Mouse (Mus musculus): ENCODE results near the gene Rapgef4. TPM values are rescaled to one million over a fixed set of nuclear protein-coding genes. Genes with fewer than 3 reads are reported as not detected.

Rapgef4 gene
- total and polyA plus RNA-seq, 2 experiments from 2014 or later = 5.3 to 5.5 TPM

DNA sequence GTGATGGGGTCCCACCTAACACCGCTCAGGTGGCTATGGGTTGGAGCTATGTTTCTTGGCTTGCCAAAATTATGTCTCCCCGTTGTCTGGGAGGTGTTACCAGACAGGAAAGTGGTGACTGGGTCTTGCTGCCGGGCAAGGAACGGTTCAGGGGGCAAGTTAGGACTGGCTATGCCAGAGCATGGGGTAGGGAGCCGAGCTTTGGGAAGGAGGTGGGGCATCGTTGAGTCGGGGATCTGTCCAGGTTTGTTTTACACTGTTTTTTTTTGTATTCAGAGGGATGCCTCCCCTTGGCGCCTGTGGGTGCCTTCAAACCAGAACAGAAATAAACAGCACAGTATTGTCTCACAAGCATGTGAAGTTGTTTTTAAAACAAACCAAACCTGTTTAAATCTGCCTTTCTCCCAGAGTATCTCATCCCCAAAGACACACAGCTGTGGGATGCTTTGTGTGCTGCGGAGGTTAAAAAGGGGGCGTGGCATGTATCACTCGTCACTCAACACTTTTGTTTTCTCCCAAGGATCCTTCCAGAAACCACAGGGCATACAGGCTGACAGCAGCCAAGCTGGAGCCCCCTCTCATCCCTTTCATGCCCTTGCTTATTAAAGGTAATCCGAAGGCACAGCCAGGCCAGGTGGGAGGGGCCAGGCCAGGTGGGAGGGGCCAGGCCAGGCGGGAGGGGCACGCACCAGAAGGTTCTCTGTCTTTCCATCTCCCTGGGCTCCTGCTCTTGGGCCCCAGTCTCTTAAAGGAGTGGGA is 260.9 kb downstream of the Rapgef4 start:
- Histone ChIP-seq H3K4me1 (ENCODE audit: control insufficient read depth, insufficient read depth) (peaks cover 31% of the 10 kb centered on the region), H3K4me3 (ENCODE audit: low read depth, low read length) (no peak overlapping the region), H3K27me3 (ENCODE audit: control insufficient read depth, insufficient read depth, low read length) (no peaks in the 10 kb centered on the region), H3K27ac (ENCODE audit: low read depth) (peak overlapping the region; percentile 89), H3K36me3 (replicated peaks; ENCODE audit: control insufficient read depth, insufficient read depth, low read length) (no peaks in the 10 kb centered on the region), H3K9me3 (replicated peaks; ENCODE audit: control insufficient read depth, low read length) (no peaks in the 10 kb centered on the region), H3K4me2 (ENCODE audit: low read depth, low read length) (no peak overlapping the region), H3K9ac (replicated peaks; ENCODE audit: low read depth, low read length) (no peak overlapping the region; the same call in 1 of the 2 replicates)
- WGBS = 43% methylated on average over 14 of the region's 14 CpGs
- DNase-seq (ENCODE audit: low spot score) = no peak
- 0 out of 2 replicates have a peak, but pooled peaks have one; percentile 12 for ATAC-seq (ENCODE audit: insufficient read depth, low read depth)
- TF ChIP-seq CTCF (IDR thresholded peaks at IDR 0.05; ENCODE audit: low read depth) = no peak
- no peak for TF ChIP-seq EP300 (IDR thresholded peaks at IDR 0.05; ENCODE audit: low read depth)

GRCm38 (mm10) chr2:72242910-72243675 is 262.1 kb downstream of the Rapgef4 start:
- ATAC-seq (ENCODE audit: insufficient read depth, low read depth) (peak; percentile 78), DNase-seq (ENCODE audit: low spot score) (peak; percentile 76)
- H3K36me3 ChIP-seq (replicated peaks; ENCODE audit: control insufficient read depth, insufficient read depth, low read length) = no peaks in the 10 kb centered on the region
- H3K27me3 ChIP-seq (ENCODE audit: control insufficient read depth, insufficient read depth, low read length) = no peaks in the 10 kb centered on the region
- no peak overlapping the region for H3K9ac ChIP-seq (replicated peaks; ENCODE audit: low read depth, low read length)
- H3K4me3 ChIP-seq (ENCODE audit: low read depth, low read length) = no peak overlapping the region
- WGBS = 34% methylated on average over 12 of the region's 12 CpGs
- peaks cover 31% of the 10 kb centered on the region for H3K4me1 ChIP-seq (ENCODE audit: control insufficient read depth, insufficient read depth)
- TF ChIP-seq CTCF (IDR thresholded peaks at IDR 0.05; ENCODE audit: low read depth) = no peak
- no peak for TF ChIP-seq EP300 (IDR thresholded peaks at IDR 0.05; ENCODE audit: low read depth)
- H3K4me2 ChIP-seq (ENCODE audit: low read depth, low read length) = peak overlapping the region; percentile 28
- H3K9me3 ChIP-seq (replicated peaks; ENCODE audit: control insufficient read depth, low read length) = no peaks in the 10 kb centered on the region
- peak overlapping the region; percentile 89 for H3K27ac ChIP-seq (ENCODE audit: low read depth)

DNA sequence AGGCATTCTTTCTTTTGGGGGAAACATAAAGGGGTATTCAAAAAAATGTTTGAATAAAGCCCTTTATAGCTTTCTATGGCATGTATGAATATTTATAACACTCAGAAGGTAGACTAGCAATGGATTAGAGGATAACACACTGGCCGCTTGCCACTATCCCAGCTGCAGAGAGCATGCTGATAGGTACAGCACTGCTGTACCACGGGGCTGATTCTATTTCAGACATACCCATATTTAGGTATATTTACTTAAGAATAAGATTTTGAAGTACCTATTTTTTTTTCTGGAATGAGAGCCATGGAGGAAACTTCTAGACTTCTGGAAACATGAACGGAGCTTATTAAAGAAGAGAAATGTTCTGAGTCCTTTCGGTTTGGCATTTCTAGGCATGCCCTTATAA is 264.6 kb downstream of the Rapgef4 start:
- no peak for ATAC-seq (ENCODE audit: insufficient read depth, low read depth)
- DNase-seq (ENCODE audit: low spot score) = no peak
- no peaks in the 10 kb centered on the region for H3K36me3 ChIP-seq (replicated peaks; ENCODE audit: control insufficient read depth, insufficient read depth, low read length)
- no peaks in the 10 kb centered on the region for H3K9me3 ChIP-seq (replicated peaks; ENCODE audit: control insufficient read depth, low read length)
- H3K27ac ChIP-seq (ENCODE audit: low read depth) = peak overlapping the region; percentile 11; the same call in 1 of the 2 replicates
- H3K4me1 ChIP-seq (ENCODE audit: control insufficient read depth, insufficient read depth) = peaks cover 31% of the 10 kb centered on the region
- WGBS = 59% methylated on average over 4 of the region's 4 CpGs
- no peak overlapping the region for H3K9ac ChIP-seq (replicated peaks; ENCODE audit: low read depth, low read length)
- TF ChIP-seq EP300 (IDR thresholded peaks at IDR 0.05; ENCODE audit: low read depth) (no peak), CTCF (IDR thresholded peaks at IDR 0.05; ENCODE audit: low read depth) (no peak)
- no peak overlapping the region for H3K4me2 ChIP-seq (ENCODE audit: low read depth, low read length)
- H3K27me3 ChIP-seq (ENCODE audit: control insufficient read depth, insufficient read depth, low read length) = no peaks in the 10 kb centered on the region
- no peak overlapping the region for H3K4me3 ChIP-seq (ENCODE audit: low read depth, low read length)

DNA sequence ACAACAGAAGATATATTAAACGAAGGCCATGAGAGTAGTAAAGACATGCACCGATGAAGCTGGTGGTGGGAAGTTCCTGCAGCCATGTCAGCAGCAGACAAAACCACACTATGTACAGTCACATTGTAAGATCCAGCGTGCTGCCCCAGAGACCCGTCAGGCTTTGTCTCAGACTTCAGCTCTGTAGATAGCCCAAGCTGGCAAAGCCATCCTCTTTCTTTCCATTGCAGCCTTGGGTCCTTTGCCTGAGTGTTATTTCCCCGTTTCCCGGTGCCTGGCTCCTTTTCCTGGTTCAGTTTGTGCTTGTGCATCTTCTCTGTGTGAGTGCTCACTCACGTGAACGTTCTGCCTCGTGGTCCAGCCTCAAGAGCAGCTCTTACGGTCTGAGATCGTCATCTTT is 265.3 kb downstream of the Rapgef4 start:
- H3K27ac ChIP-seq (ENCODE audit: low read depth) = no peak overlapping the region
- no peak for TF ChIP-seq CTCF (IDR thresholded peaks at IDR 0.05; ENCODE audit: low read depth)
- no peak for TF ChIP-seq EP300 (IDR thresholded peaks at IDR 0.05; ENCODE audit: low read depth)

GRCm38 (mm10) chr2:72247819-72248218 is 266.8 kb downstream of the Rapgef4 start:
- 91% methylated on average over 6 of the region's 6 CpGs for WGBS
- no peak overlapping the region for H3K9ac ChIP-seq (replicated peaks; ENCODE audit: low read depth, low read length)

More for the DNA sequence above, 265.3 kb downstream of the Rapgef4 start:
- Histone ChIP-seq H3K9me3 (replicated peaks; ENCODE audit: control insufficient read depth, low read length) (no peaks in the 10 kb centered on the region), H3K9ac (replicated peaks; ENCODE audit: low read depth, low read length) (no peak overlapping the region; the same call in 1 of the 2 replicates), H3K4me2 (ENCODE audit: low read depth, low read length) (no peak overlapping the region), H3K36me3 (replicated peaks; ENCODE audit: control insufficient read depth, insufficient read depth, low read length) (no peaks in the 10 kb centered on the region), H3K4me1 (ENCODE audit: control insufficient read depth, insufficient read depth) (peaks cover 31% of the 10 kb centered on the region), H3K27me3 (ENCODE audit: control insufficient read depth, insufficient read depth, low read length) (no peaks in the 10 kb centered on the region), H3K4me3 (ENCODE audit: low read depth, low read length) (no peak overlapping the region)
- no peak for DNase-seq (ENCODE audit: low spot score)
- ATAC-seq (ENCODE audit: insufficient read depth, low read depth) = no peak
- 81% methylated on average over 11 of the region's 11 CpGs for WGBS

More at GRCm38 (mm10) chr2:72247819-72248218, 266.8 kb downstream of the Rapgef4 start:
- H3K4me1 ChIP-seq (ENCODE audit: control insufficient read depth, insufficient read depth) = peaks cover 28% of the 10 kb centered on the region
- H3K36me3 ChIP-seq (replicated peaks; ENCODE audit: control insufficient read depth, insufficient read depth, low read length) = no peaks in the 10 kb centered on the region
- H3K4me2 ChIP-seq (ENCODE audit: low read depth, low read length) = no peak overlapping the region
- TF ChIP-seq CTCF (IDR thresholded peaks at IDR 0.05; ENCODE audit: low read depth) = no peak
- TF ChIP-seq EP300 (IDR thresholded peaks at IDR 0.05; ENCODE audit: low read depth) = no peak
- ATAC-seq (ENCODE audit: insufficient read depth, low read depth) (no peak), DNase-seq (ENCODE audit: low spot score) (no peak)
- H3K27ac ChIP-seq (ENCODE audit: low read depth) = no peak overlapping the region
- no peak overlapping the region for H3K4me3 ChIP-seq (ENCODE audit: low read depth, low read length)
- H3K27me3 ChIP-seq (ENCODE audit: control insufficient read depth, insufficient read depth, low read length) = no peaks in the 10 kb centered on the region
- H3K9me3 ChIP-seq (replicated peaks; ENCODE audit: control insufficient read depth, low read length) = no peaks in the 10 kb centered on the region
